Mouse (Mus musculus): ENCODE measurements around the gene Rps27.

- TF ChIP-seq TAL1 (conservative IDR thresholded peaks at IDR 0.05; ENCODE audit: low read depth, low read length) = no peak
- TF ChIP-seq CTCF (IDR thresholded peaks at IDR 0.05; ENCODE audit: low read depth, low read length) = no peak
- TF ChIP-seq GATA1 (IDR thresholded peaks at IDR 0.05; ENCODE audit: borderline replicate concordance, low read length) = no peak
- peak; percentile 22; the same call in 1 of the 2 replicates for TF ChIP-seq POLR2AphosphoS5 (IDR thresholded peaks at IDR 0.05; ENCODE audit: insufficient replicate concordance, low read depth, low read length)
- TF ChIP-seq GATA2 (IDR thresholded peaks at IDR 0.05; ENCODE audit: borderline replicate concordance, low read depth, low read length) = no peak
Observed at GRCm38 (mm10) chr3:90209908-90210566, 3.4 kb downstream of the Rps27 start.

Data from G1E (cell line).